Mouse (Mus musculus) G1E (cell line): ENCODE results near the gene P2rx1. TPM values are rescaled to one million over a fixed set of nuclear protein-coding genes. Genes with fewer than 3 reads are reported as not detected.
A peak's percentile ranks its signal among the peaks of the same experiment; 100 is the strongest.

Source experiments
- ATAC-seq: 2 replicates; pipeline ENCODE4 v1.8.0; 2016; ENCODE audit warnings: mild to moderate bottlenecking; ENCODE audit not compliant: insufficient number of reproducible peaks, poor library complexity, low FRiP score, severe bottlenecking; ENCODE audit errors: extremely low read depth
- DNase-seq: peaks from one replicate; pipeline ENCODE4 v3.0.0; 2012; ENCODE audit warnings: low spot score
- H3K27me3 ChIP-seq: 2 replicates; pipeline ENCODE4 v1.6.1; 2012; ENCODE audit warnings: mild to moderate bottlenecking, low read length, inconsistent platforms; ENCODE audit not compliant: insufficient read depth
- H3K36me3 ChIP-seq: replicated peaks from 2 replicates; pipeline ENCODE3; 2012; ENCODE audit warnings: mild to moderate bottlenecking, inconsistent platforms
- H3K4me1 ChIP-seq: 2 replicates; pipeline ENCODE4 v1.6.1; 2012; ENCODE audit warnings: low read depth, low read length, inconsistent platforms, mixed read lengths; ENCODE audit not compliant: insufficient read depth
- H3K4me3 ChIP-seq: 2 replicates; pipeline ENCODE4 v1.5.1; 2012; ENCODE audit warnings: low read depth, mild to moderate bottlenecking, inconsistent platforms, low read length, moderate library complexity, mixed read lengths
- H3K9me3 ChIP-seq: replicated peaks from 2 replicates; pipeline ENCODE4 v1.6.1; 2012; ENCODE audit warnings: inconsistent platforms
- CTCF ChIP-seq: IDR thresholded peaks from 2 replicates; pipeline ENCODE4 v1.5.1; 2012; ENCODE audit warnings: low read depth, low read length, inconsistent platforms, mixed read lengths
- GATA1 ChIP-seq: IDR thresholded peaks from 2 replicates; pipeline ENCODE4 v1.6.1; 2012; ENCODE audit warnings: borderline replicate concordance, low read length, inconsistent platforms, mixed read lengths
- GATA2 ChIP-seq: IDR thresholded peaks from 2 replicates; pipeline ENCODE4 v1.6.1; 2012; ENCODE audit warnings: low read depth, low read length, inconsistent platforms, borderline replicate concordance
- POLR2AphosphoS5 ChIP-seq: IDR thresholded peaks from 2 replicates; pipeline ENCODE4 v1.6.1; 2012; ENCODE audit warnings: low read depth, low read length, inconsistent platforms; ENCODE audit not compliant: insufficient replicate concordance
- TAL1 ChIP-seq: conservative IDR thresholded peaks from 2 replicates; pipeline ENCODE4 v1.6.1; 2012; ENCODE audit warnings: low read depth, low read length, inconsistent platforms, mixed read lengths
- polyA plus RNA-seq: library from polyadenylated mRNA; stranded (reverse); fragments of >175 nt; gene quantifications from 2 replicates; pipeline ENCODE4 v1.2.3, GENCODE M21; 2012
- total RNA-seq, 2 experiments: library from RNA; stranded (forward) in 1 of 2; stranded (reverse) in 1 of 2; fragments of 200-1000 nt in 1 of 2; fragments of >200 nt in 1 of 2; fragmentation: Nextera tagmentation in 1 of 2; gene quantifications; 2 replicates each; pipeline ENCODE4 v1.2.3; 2014 to 2017

P2rx1 gene
- total RNA-seq (2014; fragmentation: Nextera tagmentation) (11.4 and 12.0 TPM in 2 replicates), total RNA-seq (2017) (46.9 and 53.7 TPM in 2 replicates), polyA plus RNA-seq (11.7 and 14.8 TPM in 2 replicates)

DNA sequence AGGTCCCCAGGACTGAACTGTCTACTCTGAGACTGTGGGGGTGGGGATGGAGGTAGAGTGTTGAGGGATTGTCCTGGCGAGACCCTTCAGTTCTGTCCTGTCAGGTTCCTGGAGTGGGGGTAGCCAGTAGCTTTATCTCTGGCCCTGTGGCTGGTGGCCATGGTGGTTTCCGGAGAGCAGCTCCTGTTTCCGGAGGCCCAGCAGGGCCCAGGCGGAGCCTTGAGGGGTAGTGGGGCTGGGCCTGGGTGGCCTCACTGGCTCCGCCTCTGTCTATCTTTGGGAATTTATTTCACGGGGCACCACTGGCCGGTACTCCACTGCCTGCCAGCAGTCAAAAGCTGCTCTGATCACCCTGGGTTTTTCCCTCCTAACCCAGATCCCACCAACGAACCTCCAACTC, at the start of gene P2rx1:
TSS of gene P2rx1 (plus strand) at position 333 of the 400 bp plus-strand sequence.
- peak; percentile 84 for DNase-seq
- Histone ChIP-seq H3K27me3 (peaks cover 11% of the 10 kb centered on the region), H3K4me1 (peaks cover 33% of the 10 kb centered on the region), H3K9me3 (no peaks in the 10 kb centered on the region), H3K4me3 (peak within 1 kb of the TSS; percentile 51; the same call in 1 of the 2 replicates), H3K36me3 (no peaks in the 10 kb centered on the region)
- peak; percentile 81 for ATAC-seq
- TF ChIP-seq GATA1: no peak
- TF ChIP-seq POLR2AphosphoS5: no peak
- no peak for TF ChIP-seq GATA2
- no peak for TF ChIP-seq TAL1
- TF ChIP-seq CTCF: no peak

DNA sequence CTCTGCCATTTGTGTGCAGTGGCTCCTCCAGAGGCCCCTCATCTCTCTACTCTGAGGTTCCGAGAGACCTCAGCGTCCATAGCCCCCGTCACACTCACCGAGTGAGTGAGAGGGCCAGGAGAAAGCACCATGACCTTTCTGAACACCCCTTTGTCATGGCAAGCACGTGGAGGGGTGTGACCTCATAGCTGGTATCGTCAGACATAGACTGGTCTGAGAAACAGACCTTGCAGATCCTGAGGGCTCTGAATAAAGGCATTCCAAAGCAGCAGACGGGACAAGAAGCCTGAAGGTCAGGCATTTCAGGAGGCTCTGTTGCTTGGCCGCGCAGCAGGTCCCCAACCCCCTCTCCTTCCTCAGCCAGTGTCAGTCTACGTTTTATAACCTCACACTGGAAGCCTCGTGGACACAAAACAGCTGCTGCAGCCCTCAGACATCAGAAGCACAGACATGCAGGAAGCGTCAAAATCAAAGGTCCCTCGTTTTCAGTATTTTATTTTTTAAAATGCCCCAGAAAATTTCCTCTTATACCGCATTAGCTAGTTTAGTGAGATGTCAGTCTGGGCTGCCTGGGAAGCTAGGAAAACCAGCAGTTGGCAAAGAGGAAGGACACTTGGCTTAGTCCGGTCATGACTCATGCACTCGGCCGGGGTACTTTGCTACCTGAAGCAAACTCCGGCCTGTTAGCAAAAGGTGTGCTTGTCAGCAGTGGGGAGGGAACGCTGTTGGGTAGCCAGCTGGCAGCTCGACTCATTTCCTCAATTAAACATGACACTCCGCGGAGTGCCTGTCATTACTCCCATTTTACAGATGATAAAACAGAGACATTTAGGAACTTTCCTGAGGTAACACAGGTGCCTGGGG, 47.5 kb upstream of the P2rx1 start:
- H3K9me3 ChIP-seq: no peaks in the 10 kb centered on the region; the same call in 1 of the 2 replicates
- H3K4me1 ChIP-seq: peaks cover 51% of the 10 kb centered on the region
- DNase-seq (no peak), ATAC-seq (no peak)
- no peak for TF ChIP-seq POLR2AphosphoS5
- TF ChIP-seq GATA1: no peak
- H3K4me3 ChIP-seq: no peak overlapping the region
- H3K27me3 ChIP-seq: peaks cover 21% of the 10 kb centered on the region
- H3K36me3 ChIP-seq: no peaks in the 10 kb centered on the region

GRCm38 (mm10) chr11:72952226-72952625, 46.7 kb upstream of the P2rx1 start:
- no peak for ATAC-seq
- H3K4me3 ChIP-seq: no peak overlapping the region

GRCm38 (mm10) chr11:72952697-72953096, 46.2 kb upstream of the P2rx1 start:
- H3K4me3 ChIP-seq: no peak overlapping the region
- no peak for ATAC-seq
- H3K36me3 ChIP-seq: no peaks in the 10 kb centered on the region
- no peaks in the 10 kb centered on the region; the same call in 1 of the 2 replicates for H3K9me3 ChIP-seq
- DNase-seq: no peak
- H3K27me3 ChIP-seq: peaks cover 14% of the 10 kb centered on the region
- TF ChIP-seq GATA1: no peak
- TF ChIP-seq CTCF: no peak
- TF ChIP-seq TAL1: no peak
- no peak for TF ChIP-seq POLR2AphosphoS5
- no peak for TF ChIP-seq GATA2
- peaks cover 52% of the 10 kb centered on the region for H3K4me1 ChIP-seq

More at GRCm38 (mm10) chr11:72952226-72952625, 46.7 kb upstream of the P2rx1 start:
- no peaks in the 10 kb centered on the region; the same call in 1 of the 2 replicates for H3K9me3 ChIP-seq
- no peak for DNase-seq
- H3K4me1 ChIP-seq: peaks cover 49% of the 10 kb centered on the region
- no peaks in the 10 kb centered on the region for H3K36me3 ChIP-seq
- no peak for TF ChIP-seq POLR2AphosphoS5
- TF ChIP-seq TAL1: no peak
- TF ChIP-seq GATA1: no peak
- H3K27me3 ChIP-seq: peaks cover 19% of the 10 kb centered on the region

GRCm38 (mm10) chr11:72953116-72953439, 45.8 kb upstream of the P2rx1 start:
- ATAC-seq: no peak
- TF ChIP-seq GATA2 (no peak), POLR2AphosphoS5 (no peak), TAL1 (no peak), GATA1 (no peak), CTCF (no peak)
- Histone ChIP-seq H3K4me1 (peaks cover 51% of the 10 kb centered on the region), H3K9me3 (no peaks in the 10 kb centered on the region; the same call in 1 of the 2 replicates), H3K27me3 (peaks cover 10% of the 10 kb centered on the region), H3K4me3 (no peak overlapping the region), H3K36me3 (no peaks in the 10 kb centered on the region)
- no peak for DNase-seq

GRCm38 (mm10) chr11:72953440-72954151, 45.3 kb upstream of the P2rx1 start:
- Histone ChIP-seq H3K4me3 (no peak overlapping the region), H3K27me3 (peaks cover 7% of the 10 kb centered on the region), H3K9me3 (no peaks in the 10 kb centered on the region; the same call in 1 of the 2 replicates), H3K4me1 (peaks cover 53% of the 10 kb centered on the region), H3K36me3 (no peaks in the 10 kb centered on the region)
- ATAC-seq: no peak
- DNase-seq: no peak
- TF ChIP-seq GATA1: no peak
- no peak for TF ChIP-seq GATA2
- TF ChIP-seq POLR2AphosphoS5: no peak
- no peak for TF ChIP-seq CTCF
- TF ChIP-seq TAL1: no peak
